Mouse (Mus musculus): ENCODE data around the gene Tmem145.

DNA sequence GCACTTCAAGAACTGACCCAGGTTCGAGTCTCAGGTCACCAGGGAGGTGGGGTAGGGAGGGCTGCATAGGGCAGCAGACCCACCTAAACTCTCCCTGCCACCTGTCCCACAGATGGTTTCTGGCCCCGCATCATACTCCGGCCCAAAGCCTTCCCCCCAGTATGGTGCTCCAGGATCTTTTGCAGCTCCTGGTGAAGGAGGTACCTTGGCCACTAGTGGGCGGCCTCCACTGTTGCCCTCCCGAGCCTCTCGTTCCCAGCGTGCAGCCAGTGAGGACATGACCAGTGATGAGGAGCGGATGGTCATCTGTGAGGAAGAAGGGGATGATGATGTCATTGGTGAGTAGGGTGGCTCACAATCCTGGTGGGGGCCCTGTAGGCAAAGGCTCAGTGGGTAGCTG is 18.9 kb upstream of the Tmem145 start:
- TF ChIP-seq CTCF (IDR thresholded peaks at IDR 0.05; ENCODE audit: low read depth, low read length) (no peak), GATA1 (IDR thresholded peaks at IDR 0.05; ENCODE audit: borderline replicate concordance, low read length) (no peak), TAL1 (conservative IDR thresholded peaks at IDR 0.05; ENCODE audit: low read depth, low read length) (no peak), POLR2AphosphoS5 (IDR thresholded peaks at IDR 0.05; ENCODE audit: insufficient replicate concordance, low read depth, low read length) (no peak)

Data from G1E (cell line).